Mouse (Mus musculus) lung, adult 2 months (tissue): ENCODE measurements around the gene Mrgbp.

ENCODE experiments used
- CTCF ChIP-seq: fragments of 200-500 bp; IDR thresholded peaks from 2 replicates; pipeline ENCODE4 v1.5.1; 2011; ENCODE audit warnings: mild to moderate bottlenecking, low read length, control low read depth; ENCODE audit not compliant: insufficient read depth
- POLR2A ChIP-seq: fragments of 200-500 bp; IDR thresholded peaks from 2 replicates; pipeline ENCODE4 v1.6.1; 2011; ENCODE audit warnings: low read depth, mild to moderate bottlenecking, control low read depth, low read length, borderline replicate concordance; ENCODE audit errors: extremely low read depth

DNA sequence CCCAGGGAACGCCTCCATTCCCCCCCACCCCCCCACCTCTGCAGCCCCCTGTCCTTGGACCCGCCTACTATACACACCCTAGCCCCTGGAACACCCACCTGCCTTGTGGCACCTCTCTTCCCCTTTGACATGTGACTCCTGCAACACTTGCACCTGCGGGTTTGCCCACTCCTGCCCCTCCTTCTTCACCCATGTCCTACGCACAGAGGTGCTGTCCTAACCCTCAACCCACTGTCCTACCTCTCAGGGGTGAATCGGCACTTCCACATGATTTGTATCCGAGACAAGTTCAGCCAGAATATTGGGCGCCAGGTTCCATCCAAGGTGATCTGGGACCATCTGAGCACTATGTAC, 2.0 kb downstream of the Mrgbp start:
- no peak for TF ChIP-seq CTCF
- TF ChIP-seq POLR2A: no peak
